Mouse (Mus musculus): ENCODE results near the gene Olfr799.

GRCm38 (mm10) chr10:129612470-129612869 lies 24.8 kb upstream of the Olfr799 start, which contains the start of gene Olfr796:
- TF ChIP-seq GATA1 (IDR thresholded peaks at IDR 0.05; ENCODE audit: borderline replicate concordance, low read length) (no peak), FLI1 (IDR thresholded peaks at IDR 0.05; ENCODE audit: low read length) (no peak)
